Mouse (Mus musculus): ENCODE measurements around the gene Btbd35f2. TPM values are rescaled to one million over a fixed set of nuclear protein-coding genes. Genes with fewer than 3 reads are reported as not detected.

Btbd35f2 gene
- polyA plus RNA-seq (2017; shearing (Covaris generic)), result not detected

DNA sequence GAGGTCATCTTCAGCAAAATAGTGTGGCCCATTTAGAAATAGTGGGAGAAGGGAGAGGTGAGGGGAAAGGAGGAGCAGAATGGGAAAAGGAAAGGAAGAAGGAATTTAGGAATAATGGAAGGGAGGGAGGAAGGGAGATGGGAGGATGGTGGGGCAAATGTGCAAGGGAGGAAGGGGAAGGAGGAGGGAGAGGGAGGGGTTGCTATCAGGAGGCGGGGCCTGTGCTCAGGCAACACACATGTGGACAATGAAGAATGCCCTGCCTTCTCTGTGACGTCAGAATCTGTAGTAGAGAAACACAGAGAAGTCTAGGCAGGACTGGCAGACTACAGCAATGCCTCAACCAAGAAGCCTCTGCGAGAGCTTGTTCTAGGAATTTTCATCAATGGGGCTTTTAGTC, at the start of gene Btbd35f2:
Gene Btbd35f2, plus strand, starts transcription at position 301 of the 400 bp plus-strand sequence.

Other genes with a start within 250 kb of the Btbd35f2 start
- gene Btbd35f22, start 230.6 kb upstream of the Btbd35f2 start, polyA plus RNA-seq (2017; shearing (Covaris generic)), result not detected